Mouse (Mus musculus) lung, postnatal 36 days (tissue): Measurements from ENCODE around the gene Lamb1.

Experiments
- DNase-seq: peaks from one replicate; pipeline ENCODE4 v3.0.0; 2022; ENCODE audit warnings: mixed read lengths

Lamb1 gene

GRCm38 (mm10) chr12:31265005-31265721 lies at the start of gene Lamb1:
TSS of gene Lamb1 (plus strand) at chr12:31265234.
- peak; percentile 58 for DNase-seq

GRCm38 (mm10) chr12:31217232-31217631 lies 47.8 kb upstream of the Lamb1 start:
- no peak for DNase-seq

DNA sequence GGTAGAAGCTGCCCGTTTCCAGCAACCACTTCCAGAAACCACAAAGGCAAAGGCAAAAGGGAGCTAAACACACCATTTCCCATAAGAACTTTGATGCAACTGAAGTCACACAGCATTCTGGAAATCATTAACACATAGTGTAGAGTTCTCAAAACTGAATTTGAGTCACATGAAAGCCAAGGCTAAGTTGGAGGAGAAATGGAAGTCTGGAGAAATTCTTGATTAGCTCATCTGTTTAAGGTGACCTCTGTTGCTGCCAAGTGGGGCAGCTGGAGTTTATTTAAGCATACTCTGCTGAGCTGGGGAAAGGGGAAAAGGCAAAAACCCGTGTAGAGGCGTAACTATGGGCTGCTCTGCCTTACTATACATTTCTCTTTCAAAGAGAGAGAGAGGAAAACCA lies 46.3 kb upstream of the Lamb1 start:
- DNase-seq = peak; percentile 34

DNA sequence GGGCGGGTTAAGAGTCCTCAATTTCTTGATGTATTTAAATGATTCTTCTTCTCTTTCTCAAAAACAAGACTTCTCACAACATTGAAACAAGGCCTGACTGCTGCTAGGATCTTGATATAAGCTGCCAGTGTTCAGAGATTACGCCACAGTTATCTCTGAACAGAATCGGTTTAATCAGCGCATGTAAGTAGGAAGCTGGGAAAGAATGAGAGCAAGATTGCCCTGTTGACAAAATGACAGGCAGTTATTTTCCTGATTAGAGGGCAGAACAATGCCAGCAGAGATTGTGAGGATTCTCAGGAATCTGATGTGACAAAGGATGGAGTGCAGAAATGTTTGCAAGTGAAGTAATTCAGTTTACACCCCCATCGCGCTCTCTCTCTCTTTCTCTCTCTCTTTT lies 43.5 kb upstream of the Lamb1 start:
- DNase-seq = no peak

DNA sequence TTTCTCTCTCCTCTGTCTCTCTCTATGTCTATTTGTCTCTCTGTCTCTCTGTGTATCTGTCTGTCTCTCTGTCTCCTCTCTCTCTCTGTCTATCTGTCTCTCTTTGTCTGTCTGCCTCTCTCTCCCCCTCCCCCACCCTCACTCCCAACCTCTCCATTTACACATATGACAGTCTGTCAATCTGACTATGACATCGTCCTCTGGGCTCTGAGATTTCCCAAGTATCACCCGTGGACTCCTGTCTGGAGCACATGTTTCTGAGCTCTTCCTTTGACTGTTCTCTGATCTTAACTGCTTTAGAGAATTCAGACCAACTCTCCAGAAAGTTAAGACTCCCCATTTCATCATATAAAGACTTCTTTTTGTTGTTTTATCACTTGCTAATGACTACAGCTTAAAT lies 42.8 kb upstream of the Lamb1 start:
- DNase-seq = no peak

DNA sequence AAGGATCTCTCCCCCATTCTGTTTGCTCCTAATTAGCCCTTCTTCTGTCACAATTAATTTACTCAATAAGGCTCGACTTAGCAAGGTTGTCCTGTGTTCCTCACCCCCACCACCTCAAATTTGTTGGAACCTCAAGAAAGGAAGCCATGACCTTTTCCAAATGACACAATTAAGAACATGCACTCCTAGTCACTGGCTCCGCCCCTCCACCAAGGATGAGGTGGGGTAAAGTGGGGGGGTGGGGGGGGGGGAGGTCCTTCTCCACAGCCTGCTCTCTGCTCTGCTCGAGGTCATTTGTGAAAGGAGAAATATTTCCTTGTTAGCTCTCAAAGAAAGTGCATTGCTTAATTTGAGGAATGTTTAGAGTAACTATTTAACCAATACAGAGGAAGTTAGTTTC lies 42.3 kb upstream of the Lamb1 start:
- DNase-seq = peak; percentile 38

GRCm38 (mm10) chr12:31225451-31225850 lies 39.6 kb upstream of the Lamb1 start:
- no peak for DNase-seq

DNA sequence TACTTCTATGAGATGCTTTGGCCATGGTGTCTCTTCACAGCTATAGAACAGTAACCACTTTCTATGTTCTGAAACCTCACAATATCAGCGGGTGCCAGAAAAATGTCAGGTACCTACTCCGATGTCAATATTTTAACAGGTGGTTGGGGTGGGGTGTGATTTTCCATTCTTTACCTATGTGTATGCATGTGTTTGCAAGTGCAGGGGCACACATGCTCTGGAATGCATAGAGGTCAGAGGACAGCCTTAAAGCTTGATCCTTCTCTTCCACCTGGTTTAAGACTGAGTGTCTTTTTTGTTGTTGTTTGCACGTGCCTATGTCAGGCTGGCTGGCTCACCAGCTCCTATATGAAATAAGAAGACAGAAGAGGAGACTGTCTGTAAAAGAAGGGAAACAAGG lies 37.9 kb upstream of the Lamb1 start:
- no peak for DNase-seq

- no peak for DNase-seq
Observed at GRCm38 (mm10) chr12:31228878-31229277, 36.2 kb upstream of the Lamb1 start.

DNA sequence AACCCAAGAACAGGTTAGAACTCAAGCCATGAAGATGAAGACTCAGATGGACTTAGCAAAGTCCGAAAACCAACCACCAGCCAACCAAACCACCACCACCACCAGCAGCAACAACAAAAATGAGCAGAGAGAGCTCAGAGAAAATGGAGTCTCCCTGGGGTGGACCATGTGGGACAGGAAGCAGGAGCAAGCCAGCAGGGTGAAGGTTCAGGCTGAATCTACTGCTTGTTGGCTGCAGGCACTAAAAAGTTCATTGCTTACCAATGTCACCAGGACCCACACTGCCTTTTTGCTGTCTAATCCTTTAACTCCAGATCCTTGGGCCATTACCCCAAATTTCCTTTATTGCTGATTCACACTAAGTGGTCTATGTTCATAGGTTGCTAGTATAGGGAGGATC lies 32.4 kb upstream of the Lamb1 start:
- no peak for DNase-seq

DNA sequence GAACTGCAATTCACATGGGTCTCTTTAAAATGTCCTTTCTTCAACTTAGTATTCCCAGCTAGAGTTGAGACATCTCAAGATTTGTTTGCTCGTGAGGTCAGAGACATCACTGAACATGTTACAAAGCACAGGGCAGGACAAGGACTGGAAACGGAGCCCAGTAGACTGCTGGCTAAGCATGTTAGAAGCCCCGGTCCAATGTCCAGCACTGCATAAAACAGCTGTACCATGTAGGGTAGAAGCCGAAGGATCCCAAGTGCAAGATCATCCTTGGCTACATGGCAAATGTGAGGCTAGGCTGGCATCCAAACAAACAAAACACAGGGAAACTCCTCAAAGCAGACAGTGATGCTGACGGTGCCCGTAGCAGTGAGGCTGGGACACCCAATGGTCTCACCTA lies 30.0 kb upstream of the Lamb1 start:
- no peak for DNase-seq

GRCm38 (mm10) chr12:31236861-31237595 lies 28.0 kb upstream of the Lamb1 start:
- DNase-seq = no peak

DNA sequence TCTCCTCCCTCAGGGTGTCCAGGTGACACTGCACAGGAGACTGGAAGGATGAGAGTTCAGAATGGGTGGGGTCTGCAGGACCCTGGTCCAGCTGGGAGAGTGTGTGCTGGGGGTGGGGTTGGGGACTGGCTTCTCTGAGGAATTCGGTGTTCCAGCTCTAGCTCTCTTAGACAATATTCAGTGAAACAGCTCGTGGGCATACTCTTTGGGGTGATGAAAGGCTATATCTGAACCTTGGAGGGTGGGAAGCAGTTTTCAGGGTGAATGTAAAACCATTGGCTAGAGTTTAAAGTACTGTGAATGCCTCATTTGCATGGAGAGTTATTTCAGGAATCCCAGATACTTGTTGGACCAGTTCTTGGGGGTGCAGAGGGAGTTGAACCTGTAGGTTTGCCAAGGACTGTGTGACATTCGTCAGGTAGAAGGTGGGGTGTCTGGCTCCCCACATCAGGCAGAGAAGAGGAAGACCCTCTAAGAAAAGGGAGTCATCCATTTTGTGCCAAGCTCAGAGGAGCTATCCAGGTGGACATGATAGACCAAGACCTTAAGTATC lies 25.9 kb upstream of the Lamb1 start:
- no peak for DNase-seq

- no peak for DNase-seq
Observed at GRCm38 (mm10) chr12:31239798-31240197, 25.2 kb upstream of the Lamb1 start.

- no peak for DNase-seq
Observed at GRCm38 (mm10) chr12:31240470-31240869, 24.6 kb upstream of the Lamb1 start, which contains the start of gene Gm6993. TSS of gene Gm6993 (plus strand) at chr12:31240770.

- DNase-seq = no peak
Observed at GRCm38 (mm10) chr12:31241595-31242342, 23.3 kb upstream of the Lamb1 start.

DNA sequence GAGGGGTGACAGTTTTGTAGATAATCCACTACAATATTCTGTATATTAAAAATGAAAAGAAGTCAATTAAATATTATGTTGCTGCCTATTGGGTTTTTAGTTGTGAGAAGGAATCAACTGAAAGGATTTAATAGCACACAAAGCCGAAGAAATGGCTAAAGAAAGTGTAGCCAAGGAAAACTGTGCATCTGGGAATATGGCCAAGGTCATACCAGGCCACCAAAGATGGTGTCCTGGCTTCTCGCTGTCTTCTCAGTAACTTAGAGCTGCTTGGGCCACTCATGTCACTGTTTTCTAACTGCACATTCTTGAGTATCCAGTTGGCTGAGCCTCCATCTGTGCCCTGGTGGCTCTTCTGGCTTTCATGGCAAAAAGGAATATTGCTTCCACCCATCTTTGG lies 21.0 kb upstream of the Lamb1 start:
- DNase-seq = no peak

DNA sequence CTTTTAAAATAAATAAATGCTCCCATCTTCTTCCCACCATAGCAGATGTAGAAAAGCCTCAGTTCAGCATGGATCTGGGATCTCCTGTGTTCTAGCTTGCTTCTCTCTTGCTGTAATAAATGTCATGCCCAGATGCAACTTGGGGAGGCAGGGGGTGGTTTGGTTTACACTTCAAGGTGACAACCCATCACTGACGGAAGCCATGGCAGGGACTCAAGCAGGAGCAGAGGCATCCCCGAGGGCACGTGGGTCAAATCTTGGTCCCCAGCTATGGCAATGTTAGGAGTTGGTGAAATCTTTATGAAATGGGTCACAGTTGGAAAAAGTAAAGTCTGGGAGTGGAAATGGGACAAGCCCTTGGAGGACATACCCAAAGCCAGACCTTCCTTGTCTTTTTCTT lies 20.3 kb upstream of the Lamb1 start:
- DNase-seq = no peak

GRCm38 (mm10) chr12:31246153-31246552 lies 18.9 kb upstream of the Lamb1 start:
- no peak for DNase-seq

DNA sequence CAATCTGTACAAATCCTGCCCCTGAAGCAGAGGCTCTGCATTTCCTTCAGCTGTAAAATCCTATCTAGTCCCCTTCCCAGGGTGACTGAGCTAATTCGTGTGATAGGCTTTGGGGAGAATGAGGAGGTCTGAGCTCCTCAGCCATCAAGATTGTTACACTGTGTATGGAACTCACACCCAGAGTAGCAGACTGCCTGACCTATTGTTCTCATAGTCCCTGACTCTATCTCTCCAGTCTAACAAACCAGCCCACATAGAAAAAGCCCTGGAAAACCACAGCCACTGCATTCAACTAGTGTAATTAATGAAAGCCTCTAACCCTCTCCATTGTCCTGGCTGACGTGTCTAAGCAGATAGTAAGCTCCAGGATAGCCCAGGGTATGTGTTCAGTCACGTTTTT lies 18.4 kb upstream of the Lamb1 start:
- DNase-seq = no peak

DNA sequence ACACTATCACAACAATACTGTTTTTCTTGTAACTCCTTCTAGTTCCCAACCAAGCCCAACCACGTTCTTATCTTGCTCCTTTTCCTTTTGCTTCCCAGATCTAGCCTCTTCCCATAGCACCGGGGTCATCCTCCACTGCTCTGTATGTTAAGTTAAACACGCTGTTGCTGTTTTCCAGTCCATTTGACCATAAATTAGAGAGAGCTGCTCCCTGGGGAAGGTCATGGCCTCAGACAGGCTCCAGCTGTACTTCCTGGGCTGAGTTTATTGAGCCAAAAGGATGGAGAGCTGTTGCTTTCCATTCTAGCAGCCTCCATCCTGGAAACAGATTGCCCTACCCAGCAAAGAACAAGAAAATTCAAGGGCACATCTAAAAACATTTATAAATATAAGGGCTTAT lies 16.9 kb upstream of the Lamb1 start:
- no peak for DNase-seq

DNA sequence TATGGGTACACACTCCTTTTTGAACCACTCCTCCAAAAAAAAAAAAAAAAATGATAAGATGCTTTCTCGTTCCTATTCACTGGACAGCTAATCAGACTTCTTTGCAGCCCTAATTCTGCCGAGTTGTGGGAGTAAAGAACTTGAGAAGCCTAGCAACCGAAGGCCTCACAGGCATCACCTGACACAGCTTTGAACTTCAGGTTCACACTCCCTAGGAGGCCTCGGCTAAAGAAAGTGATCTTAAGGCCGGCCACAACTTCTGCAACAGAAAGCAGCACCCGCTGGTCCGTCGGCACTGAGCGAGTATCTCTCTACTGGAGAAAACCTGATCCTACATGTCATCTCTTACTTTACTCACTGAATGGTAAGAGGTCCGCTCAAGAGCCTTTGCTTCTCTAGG lies 16.4 kb upstream of the Lamb1 start:
- DNase-seq = no peak

- no peak for DNase-seq
Observed at GRCm38 (mm10) chr12:31252259-31252658, 12.8 kb upstream of the Lamb1 start.

- no peak for DNase-seq
Observed at GRCm38 (mm10) chr12:31254978-31255377, 10.1 kb upstream of the Lamb1 start.
